Mouse (Mus musculus) heart, embryonic 14.5 days (tissue): ENCODE measurements around the gene Slc10a6. TPM values are rescaled to one million over a fixed set of nuclear protein-coding genes. Genes with fewer than 3 reads are reported as not detected.
A peak's percentile ranks its signal among the peaks of the same experiment; 100 is the strongest.

ENCODE experiments used
- ATAC-seq: fragments of 200-750 bp; cut with Nextera tagmentation; 2 replicates; pipeline ENCODE4 v1.8.0; 2017; ENCODE audit warnings: low read depth, moderate TSS enrichment; ENCODE audit not compliant: insufficient number of reproducible peaks, insufficient read depth, low FRiP score
- H3K27ac ChIP-seq, 2 experiments: fragments of 200-500 bp in 1 of 2; fragments of 300-500 bp in 1 of 2; sonication (generic) in 1 of 2; replicated peaks in 1 of 2; 2 replicates each; pipeline ENCODE4 v1.5.1; 2012 to 2014; ENCODE audit warnings: low read depth in 2 of 2, low read length in 2 of 2, control low read depth in 1 of 2, mild to moderate bottlenecking in 1 of 2, mixed read lengths in 1 of 2; ENCODE audit not compliant: control insufficient read depth in 1 of 2, insufficient read depth in 1 of 2
- H3K27me3 ChIP-seq: fragments of 300-500 bp; sonication (generic); 2 replicates; pipeline ENCODE4 v1.6.1; 2014; ENCODE audit warnings: mild to moderate bottlenecking, low read length, control low read depth; ENCODE audit not compliant: control insufficient read depth, insufficient read depth
- H3K36me3 ChIP-seq: fragments of 300-500 bp; sonication (generic); 2 replicates; pipeline ENCODE4 v1.6.1; 2014; ENCODE audit warnings: mild to moderate bottlenecking, control low read depth, low read length, mixed read lengths; ENCODE audit not compliant: control insufficient read depth, insufficient read depth
- H3K4me1 ChIP-seq, 2 experiments: fragments of 200-500 bp in 1 of 2; fragments of 300-500 bp in 1 of 2; sonication (generic) in 1 of 2; 2 replicates each; pipeline ENCODE4 v1.6.1; 2012 to 2014; ENCODE audit warnings: low read length in 2 of 2, control low read depth in 1 of 2, mixed read lengths in 1 of 2; ENCODE audit not compliant: control insufficient read depth in 2 of 2, insufficient read depth in 2 of 2
- H3K4me2 ChIP-seq: fragments of 300-500 bp; sonication (generic); 2 replicates; pipeline ENCODE4 v1.6.1; 2014; ENCODE audit warnings: mild to moderate bottlenecking, low read length
- H3K4me3 ChIP-seq, 2 experiments: fragments of 200-500 bp in 1 of 2; fragments of 300-500 bp in 1 of 2; sonication (generic) in 1 of 2; 2 replicates each; pipeline ENCODE4 v1.5.1; 2012 to 2014; ENCODE audit warnings: low read length in 2 of 2, mild to moderate bottlenecking in 2 of 2, control low read depth in 1 of 2, low read depth in 1 of 2, moderate library complexity in 1 of 2; ENCODE audit not compliant: control insufficient read depth in 1 of 2, insufficient read depth in 1 of 2
- H3K9ac ChIP-seq: fragments of 300-500 bp; sonication (generic); 2 replicates; pipeline ENCODE4 v1.6.1; 2014; ENCODE audit warnings: mild to moderate bottlenecking, low read length
- H3K9me3 ChIP-seq: fragments of 300-500 bp; sonication (generic); 2 replicates; pipeline ENCODE4 v1.6.1; 2016; ENCODE audit warnings: low read length, control low read depth; ENCODE audit not compliant: control insufficient read depth
- WGBS: fragments of 180-500 bp; shearing (Covaris S2); extraction: QIAGEN DNeasy Blood & Tissue Kit; methylation state at CpG from one replicate; pipeline ENCODE4 v1.1.7; 2014; 5-methylcytosine and 5-hydroxymethylcytosine counted together
- polyA plus RNA-seq: library from polyadenylated mRNA; unstranded; fragments of >200 nt; fragmentation: Nextera tagmentation; extraction: Ambion mirVana; gene quantifications from 2 replicates; pipeline ENCODE4 v1.2.1, GENCODE M21; 2014

Gene Slc10a6
- polyA plus RNA-seq, result 0.76 and 1.6 TPM in 2 replicates

DNA sequence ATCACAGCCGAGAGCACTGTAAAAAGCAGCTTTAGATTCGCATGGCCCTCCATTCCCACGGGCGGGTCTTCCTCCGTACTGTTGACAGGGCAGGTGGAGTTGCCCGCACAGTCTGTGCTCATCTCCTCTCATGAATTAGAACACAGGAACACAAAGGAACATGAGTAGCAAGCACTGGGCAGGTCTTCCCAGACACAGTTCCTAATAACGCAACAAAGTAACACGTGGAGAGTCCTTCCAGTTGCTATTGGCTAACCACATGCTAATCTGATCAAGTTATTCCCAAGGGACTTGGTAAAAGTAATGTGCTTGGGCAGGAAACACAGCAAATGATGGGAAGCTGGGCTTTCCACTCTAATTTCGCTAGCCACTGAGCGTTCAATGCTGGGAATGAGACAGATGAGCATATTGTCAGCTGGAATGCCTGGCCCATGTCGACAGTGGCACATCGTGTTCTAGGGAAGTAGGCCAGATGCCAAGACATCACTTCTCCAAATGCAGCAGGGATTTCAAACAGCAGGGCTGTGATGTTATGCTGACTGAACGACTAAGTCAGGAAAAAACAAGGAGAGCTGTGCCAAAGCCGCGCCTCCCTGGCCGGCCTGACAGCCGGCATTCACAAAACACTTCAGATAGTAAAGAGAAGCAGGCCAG, at the start of gene Slc10a6:
TSS of gene Slc10a6 (minus strand) at position 293 of the 654 bp plus-strand sequence.
- Histone ChIP-seq H3K27me3 (no peaks in the 10 kb centered on the region), H3K9ac (no peak within 1 kb of the TSS), H3K27ac (peak within 1 kb of the TSS; percentile 83 to 84), H3K9me3 (no peaks in the 10 kb centered on the region), H3K4me3 (no peak within 1 kb of the TSS), H3K4me1 (peaks cover 17 to 25% of the 10 kb centered on the region in 2 experiments), H3K36me3 (no peaks in the 10 kb centered on the region), H3K4me2 (peak within 1 kb of the TSS; percentile 26)
- peak; percentile 91 for ATAC-seq
- 30% methylated on average over 17 of the region's 17 CpGs for WGBS

DNA sequence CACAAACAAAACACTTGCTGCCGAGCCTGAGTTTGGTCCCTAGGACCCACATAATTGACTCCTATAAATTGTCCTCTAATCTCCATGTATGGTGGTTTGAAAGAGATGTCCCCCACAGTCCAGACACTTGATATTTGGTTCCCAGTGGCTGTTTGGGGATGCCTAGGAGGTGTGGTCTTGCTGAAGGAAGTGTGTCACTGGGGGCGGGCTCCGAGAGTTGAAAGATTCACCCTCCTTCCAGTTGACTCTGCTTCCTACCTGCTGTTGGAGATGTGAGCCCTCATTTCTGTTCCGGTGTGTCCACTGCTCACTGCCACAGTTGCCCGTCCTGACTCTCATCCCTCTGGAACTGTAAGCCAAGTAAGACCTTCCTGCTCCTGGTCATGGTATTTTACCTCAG, 49.8 kb upstream of the Slc10a6 start:
- Histone ChIP-seq H3K9me3 (no peaks in the 10 kb centered on the region), H3K4me1 (no peaks in the 10 kb centered on the region), H3K9ac (no peak overlapping the region), H3K27ac (no peak overlapping the region), H3K27me3 (no peaks in the 10 kb centered on the region), H3K4me2 (no peak overlapping the region), H3K36me3 (no peaks in the 10 kb centered on the region), H3K4me3 (no peak overlapping the region)
- no peak for ATAC-seq
- 84% methylated on average over 5 of the region's 5 CpGs for WGBS

DNA sequence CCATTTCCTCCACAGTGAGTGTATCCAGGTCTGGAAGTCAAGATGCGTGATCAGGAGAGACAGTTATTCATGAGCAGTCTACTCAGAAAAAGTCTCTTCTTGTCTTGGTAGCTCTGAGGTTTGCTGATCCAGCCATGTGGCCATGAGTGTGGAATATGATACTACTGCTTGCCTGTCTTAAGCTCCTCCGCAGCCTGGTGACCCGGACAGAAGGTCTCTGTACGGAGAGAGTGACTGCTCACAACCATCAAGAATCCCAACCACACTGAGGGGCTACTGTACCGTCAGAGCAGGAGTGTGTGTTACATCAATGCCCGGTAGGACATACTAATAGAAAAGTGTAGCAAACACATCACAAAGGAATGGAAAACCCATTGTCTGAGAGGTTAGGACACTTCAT, 48.7 kb upstream of the Slc10a6 start:
- ATAC-seq, result no peak
- Histone ChIP-seq H3K27ac (no peak overlapping the region), H3K9ac (no peak overlapping the region), H3K9me3 (no peaks in the 10 kb centered on the region), H3K27me3 (no peaks in the 10 kb centered on the region), H3K4me2 (no peak overlapping the region), H3K4me3 (no peak overlapping the region), H3K4me1 (no peaks in the 10 kb centered on the region), H3K36me3 (no peaks in the 10 kb centered on the region)
- 79% methylated on average over 6 of the region's 6 CpGs for WGBS

DNA sequence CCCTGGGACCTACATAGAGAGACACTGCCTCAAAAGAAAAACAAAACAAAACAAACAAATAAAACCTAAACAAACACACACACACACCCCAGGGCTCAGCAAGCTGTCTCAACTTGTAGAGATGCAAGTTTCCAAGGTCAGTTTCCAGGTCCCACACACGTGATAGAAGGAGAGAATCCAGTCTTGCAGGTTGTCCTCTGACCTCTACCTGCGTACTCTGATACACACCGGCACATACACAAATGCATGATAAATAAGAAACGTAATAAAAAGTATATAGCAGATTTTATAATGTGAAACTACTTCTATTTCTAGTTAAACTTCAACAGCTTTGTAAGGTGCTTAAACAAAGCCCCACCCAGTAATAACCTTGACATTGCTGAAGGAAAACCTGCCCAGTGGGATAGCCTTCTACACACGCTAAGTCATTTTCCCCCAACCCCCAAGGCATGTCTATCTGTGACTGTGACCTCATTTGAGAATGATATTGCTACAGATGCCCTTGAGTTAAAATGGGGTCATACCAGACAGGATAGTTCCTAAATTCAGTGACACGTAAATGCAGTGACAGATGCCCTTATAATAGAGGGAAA, 47.2 kb upstream of the Slc10a6 start:
- no peak for ATAC-seq
- 80% methylated on average over 6 of the region's 6 CpGs for WGBS
- no peaks in the 10 kb centered on the region for H3K36me3 ChIP-seq

DNA sequence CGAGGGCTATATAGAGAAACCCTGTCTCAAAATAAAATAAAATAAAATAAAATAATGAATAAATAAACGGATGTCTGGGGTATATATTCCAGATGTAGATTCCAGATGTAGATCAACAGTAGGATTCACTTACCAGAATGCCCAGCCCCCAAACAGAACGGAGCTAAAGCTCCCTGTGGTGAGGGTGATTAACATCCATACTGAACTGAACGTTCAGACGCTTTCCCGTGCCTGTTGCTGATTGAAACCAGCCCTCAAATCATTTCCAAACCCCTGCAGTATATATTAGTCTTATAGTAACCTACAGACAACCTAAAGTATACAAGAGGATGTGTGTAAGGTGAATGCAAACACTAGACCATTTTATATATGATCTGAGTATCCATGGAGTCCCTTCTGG, 45.3 kb upstream of the Slc10a6 start:
- no peaks in the 10 kb centered on the region for H3K9me3 ChIP-seq
- WGBS, result 59% methylated on average over 6 of the region's 6 CpGs
- no peak overlapping the region for H3K27ac ChIP-seq
- no peaks in the 10 kb centered on the region for H3K4me1 ChIP-seq
- ATAC-seq, result no peak
- no peak overlapping the region for H3K4me2 ChIP-seq
- H3K9ac ChIP-seq, result no peak overlapping the region
- no peaks in the 10 kb centered on the region for H3K36me3 ChIP-seq
- no peak overlapping the region for H3K4me3 ChIP-seq
- no peaks in the 10 kb centered on the region for H3K27me3 ChIP-seq

More for the DNA sequence above, 47.2 kb upstream of the Slc10a6 start:
- H3K9me3 ChIP-seq, result no peaks in the 10 kb centered on the region
- H3K9ac ChIP-seq, result no peak overlapping the region
- H3K4me3 ChIP-seq, result no peak overlapping the region
- H3K4me1 ChIP-seq, result no peaks in the 10 kb centered on the region
- no peaks in the 10 kb centered on the region for H3K27me3 ChIP-seq
- no peak overlapping the region for H3K4me2 ChIP-seq
- H3K27ac ChIP-seq, result no peak overlapping the region

DNA sequence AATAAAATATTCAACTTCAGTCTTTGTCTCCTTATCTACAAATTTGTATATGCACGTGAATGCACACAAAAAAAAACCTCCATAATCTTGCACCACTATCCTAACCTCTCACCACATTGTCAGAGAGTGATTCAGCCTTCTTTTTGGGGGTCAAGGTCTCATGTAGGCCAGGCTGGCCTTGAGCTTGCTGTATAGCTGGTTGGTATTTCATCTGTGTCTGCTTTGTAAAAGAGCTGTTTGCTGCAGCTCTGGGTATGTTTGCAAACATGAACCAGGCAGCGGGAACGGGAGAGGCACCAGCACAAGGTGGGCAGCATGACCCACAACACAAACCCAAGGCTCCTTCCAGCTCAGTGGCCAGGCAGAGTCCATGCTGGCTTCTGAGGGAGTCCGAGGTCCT, 44.4 kb upstream of the Slc10a6 start:
- Histone ChIP-seq H3K36me3 (no peaks in the 10 kb centered on the region), H3K27me3 (no peaks in the 10 kb centered on the region), H3K4me3 (no peak overlapping the region), H3K9me3 (no peaks in the 10 kb centered on the region), H3K27ac (no peak overlapping the region), H3K4me2 (no peak overlapping the region), H3K9ac (no peak overlapping the region), H3K4me1 (no peaks in the 10 kb centered on the region)
- ATAC-seq, result no peak
- 77% methylated on average over 4 of the region's 4 CpGs for WGBS

DNA sequence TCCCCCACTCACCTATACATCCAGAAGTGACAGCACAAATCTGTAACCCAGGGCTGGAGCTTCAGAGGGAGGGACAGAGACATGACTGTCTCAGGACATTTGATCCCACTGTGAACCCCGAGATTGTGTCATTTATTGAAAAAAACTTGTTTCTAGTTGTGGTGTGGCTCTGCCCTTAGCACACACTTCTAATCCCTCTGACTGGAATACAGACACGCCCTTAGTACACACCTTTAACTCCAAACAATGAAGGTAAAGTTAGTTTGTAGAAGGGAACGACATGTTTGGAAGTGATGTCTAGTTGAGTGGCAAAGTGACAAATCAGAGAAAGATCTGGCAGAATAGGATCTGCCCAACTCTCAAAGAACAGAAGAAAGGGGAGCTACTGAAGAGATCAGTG, 42.7 kb upstream of the Slc10a6 start:
- no peaks in the 10 kb centered on the region for H3K27me3 ChIP-seq
- ATAC-seq, result no peak
- 74% methylated on average over 3 of the region's 3 CpGs for WGBS
- H3K36me3 ChIP-seq, result no peaks in the 10 kb centered on the region
- no peak overlapping the region for H3K9ac ChIP-seq
- no peaks in the 10 kb centered on the region for H3K9me3 ChIP-seq
- no peak overlapping the region for H3K27ac ChIP-seq
- H3K4me1 ChIP-seq, result no peaks in the 10 kb centered on the region
- no peak overlapping the region for H3K4me2 ChIP-seq
- H3K4me3 ChIP-seq, result no peak overlapping the region

DNA sequence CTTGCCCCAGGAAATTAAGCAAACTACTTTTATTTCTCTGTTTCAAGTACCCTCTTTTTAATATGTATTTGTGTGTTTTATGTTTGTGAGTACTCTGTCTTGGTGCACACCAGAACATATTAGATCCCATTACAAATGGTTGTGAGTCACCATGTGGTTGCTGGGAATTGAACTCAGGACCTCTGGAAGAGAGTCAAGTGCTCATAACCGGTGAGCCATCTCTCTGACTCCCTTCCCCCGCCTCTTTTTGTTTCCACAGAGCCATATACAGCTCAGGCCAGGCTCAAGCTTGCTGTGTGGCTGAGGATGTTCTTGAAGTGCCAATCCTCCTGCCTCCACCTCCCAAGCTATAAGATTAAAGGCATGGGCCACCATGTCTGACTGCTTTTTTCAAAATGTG, 36.7 kb upstream of the Slc10a6 start:
- Histone ChIP-seq H3K27me3 (no peaks in the 10 kb centered on the region), H3K4me3 (no peak overlapping the region), H3K9me3 (no peaks in the 10 kb centered on the region), H3K36me3 (no peaks in the 10 kb centered on the region), H3K9ac (no peak overlapping the region), H3K4me1 (no peaks in the 10 kb centered on the region), H3K27ac (no peak overlapping the region), H3K4me2 (no peak overlapping the region)
- no peak for ATAC-seq
- WGBS, result 74% methylated on average over 2 of the region's 2 CpGs
